Mouse (Mus musculus) left cerebral cortex, adult 2 months (tissue): ENCODE measurements around the gene Fcgr1. TPM values are rescaled to one million over a fixed set of nuclear protein-coding genes. Genes with fewer than 3 reads are reported as not detected.
A peak's percentile ranks its signal among the peaks of the same experiment; 100 is the strongest.
"Not testable (repeated sequence)": the region's sequence is repeated elsewhere in the genome, so short reads cannot be mapped to it uniquely, and the experiment has no call there.

ENCODE experiments used
- DNase-seq, 2 experiments: peaks; one replicate each; pipeline ENCODE4 v3.0.0; 2021 to 2022; ENCODE audit warnings: low spot score in 2 of 2, mixed read lengths in 1 of 2; ENCODE audit errors: extremely low spot score in 1 of 2
- H3K27ac ChIP-seq: fragments of 200-600 bp; 2 replicates; pipeline ENCODE4 v1.8.1; 2022
- H3K4me3 ChIP-seq: fragments of 200-600 bp; 2 replicates; pipeline ENCODE4 v1.8.1; 2022
- CTCF ChIP-seq: fragments of 200-600 bp; IDR thresholded peaks from 2 replicates; pipeline ENCODE4 v1.8.1; 2022; ENCODE audit warnings: antibody characterized with exemption, mild to moderate bottlenecking, moderate library complexity
- intact Hi-C: fragments of 180-260 bp; cut with DNase I; formaldehyde crosslinking; loops from one replicate; pipeline ENCODE4 v1.15.1; 2025
- long read RNA-seq, 2 experiments: library from polyadenylated mRNA; stranded (forward); transcript quantifications; one replicate each; pipeline ENCODE4 v2.0.0; 2021; ENCODE audit warnings: borderline mapping rate in 2 of 2
- total RNA-seq, 2 experiments: library from RNA; stranded (reverse); gene quantifications; 2 replicates each; pipeline ENCODE4 v1.2.3; 2021

Gene Fcgr1
- 1 to 10 TPM; 2.0 to 2.7 TPM for total RNA-seq
- long read RNA-seq, experiment 1 = 0 reads
- long read RNA-seq, experiment 2, partial matches to known transcripts = 1 of 2 reads
- long read RNA-seq, experiment 2, other reads (novel, unspliced or antisense) = 0 of 2 reads

DNA sequence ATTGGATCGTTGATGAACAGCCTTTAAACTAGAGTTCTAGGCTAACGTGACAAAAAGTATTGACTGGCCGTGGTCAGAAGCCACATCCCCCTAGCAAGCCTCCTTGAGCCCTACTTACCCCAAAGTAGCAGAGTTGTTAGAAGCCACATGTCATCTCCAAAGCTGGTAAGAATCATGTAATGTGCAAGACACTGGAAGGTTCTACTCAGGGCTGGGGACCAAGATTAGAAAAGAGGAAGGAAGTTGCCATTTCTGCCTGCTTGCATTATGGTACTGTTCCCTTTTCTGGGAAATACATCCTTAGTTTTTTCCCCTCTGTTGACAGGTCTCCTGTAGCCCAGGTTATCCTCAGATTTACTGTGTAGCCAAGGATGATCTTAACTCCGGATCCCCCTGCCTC, at the start of gene Fcgr1:
TSS of gene Fcgr1 (minus strand) at position 183 of the 400 bp plus-strand sequence.
- no peak for DNase-seq
- intact Hi-C loops = no loop called here
- H3K27ac ChIP-seq = peak within 1 kb of the TSS; percentile 48; the same call in 1 of the 2 replicates
- H3K4me3 ChIP-seq = no peak within 1 kb of the TSS
- TF ChIP-seq CTCF = no peak

DNA sequence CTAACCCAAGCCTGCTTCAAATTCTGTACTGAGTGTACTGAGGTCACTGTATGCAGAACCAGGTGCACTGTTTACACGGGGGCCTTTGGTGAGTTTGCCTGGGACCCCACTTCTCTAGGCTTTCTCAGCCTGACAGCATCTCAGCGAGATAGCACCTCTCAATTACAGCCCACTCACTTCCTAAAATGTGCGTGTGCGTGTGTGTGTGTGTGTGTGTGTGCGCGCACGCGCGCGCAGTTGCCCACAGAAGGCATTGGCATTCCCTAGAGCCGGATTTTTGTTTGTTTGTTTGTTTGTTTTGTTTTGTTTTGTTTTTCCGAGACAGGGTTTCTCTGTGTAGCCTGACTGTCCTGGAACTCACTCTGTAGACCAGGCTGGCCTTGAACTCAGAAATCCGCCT, 48.9 kb upstream of the Fcgr1 start:
- DNase-seq, H3K27ac ChIP-seq, H3K4me3 ChIP-seq, intact Hi-C loops: not testable (repeated sequence)

DNA sequence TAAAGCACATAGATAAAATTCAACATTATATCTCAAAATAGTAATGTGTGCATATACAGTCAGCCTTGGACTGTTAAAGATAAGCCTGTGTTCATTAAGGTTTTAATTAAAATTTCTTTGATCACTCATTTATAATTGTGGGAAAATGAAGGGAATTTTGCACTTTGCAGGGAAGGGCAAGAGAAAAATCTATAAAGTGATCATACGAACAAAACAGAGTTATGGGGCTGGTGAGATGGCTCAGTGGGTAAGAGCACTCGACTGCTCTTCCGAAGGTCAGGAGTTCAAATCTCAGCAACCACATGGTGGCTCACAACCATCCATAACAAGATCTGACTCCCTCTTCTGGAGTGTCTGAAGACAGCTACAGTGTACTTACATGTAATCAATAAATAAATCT, 48.3 kb upstream of the Fcgr1 start:
- H3K4me3 ChIP-seq, intact Hi-C loops, H3K27ac ChIP-seq, DNase-seq: not testable (repeated sequence)

DNA sequence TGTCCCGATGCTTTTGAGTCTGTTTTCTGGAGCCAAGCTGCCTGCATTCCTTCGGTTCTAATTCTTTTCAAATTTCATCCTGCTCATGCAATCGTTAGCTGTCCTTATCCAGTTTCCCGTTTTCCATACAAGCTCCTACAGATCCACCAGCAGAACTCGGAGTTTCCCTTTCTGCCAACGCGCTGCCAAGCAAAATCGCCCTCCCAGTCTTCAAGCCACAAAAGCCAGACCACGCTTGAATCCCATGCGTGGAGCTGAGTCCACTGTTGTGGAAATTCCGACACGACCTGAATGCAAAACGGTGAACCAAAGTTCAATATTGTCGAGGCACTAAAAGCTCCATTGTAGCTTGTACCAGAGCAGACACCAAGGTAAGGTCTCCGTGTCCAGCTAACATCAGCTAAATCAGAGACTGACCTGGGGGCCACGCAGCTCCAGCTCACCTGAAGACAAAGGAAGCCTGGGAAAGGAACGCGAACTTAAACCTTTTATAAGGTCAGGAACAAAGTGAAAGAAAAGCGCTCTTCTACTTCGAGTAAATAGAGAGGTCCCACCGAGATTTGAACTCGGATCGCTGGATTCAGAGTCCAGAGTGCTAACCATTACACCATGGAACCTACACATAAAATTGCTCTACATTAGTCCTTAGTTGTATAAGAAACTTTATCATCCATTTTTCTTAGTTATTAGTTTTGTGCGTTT, 47.0 kb upstream of the Fcgr1 start:
- no peak for DNase-seq

DNA sequence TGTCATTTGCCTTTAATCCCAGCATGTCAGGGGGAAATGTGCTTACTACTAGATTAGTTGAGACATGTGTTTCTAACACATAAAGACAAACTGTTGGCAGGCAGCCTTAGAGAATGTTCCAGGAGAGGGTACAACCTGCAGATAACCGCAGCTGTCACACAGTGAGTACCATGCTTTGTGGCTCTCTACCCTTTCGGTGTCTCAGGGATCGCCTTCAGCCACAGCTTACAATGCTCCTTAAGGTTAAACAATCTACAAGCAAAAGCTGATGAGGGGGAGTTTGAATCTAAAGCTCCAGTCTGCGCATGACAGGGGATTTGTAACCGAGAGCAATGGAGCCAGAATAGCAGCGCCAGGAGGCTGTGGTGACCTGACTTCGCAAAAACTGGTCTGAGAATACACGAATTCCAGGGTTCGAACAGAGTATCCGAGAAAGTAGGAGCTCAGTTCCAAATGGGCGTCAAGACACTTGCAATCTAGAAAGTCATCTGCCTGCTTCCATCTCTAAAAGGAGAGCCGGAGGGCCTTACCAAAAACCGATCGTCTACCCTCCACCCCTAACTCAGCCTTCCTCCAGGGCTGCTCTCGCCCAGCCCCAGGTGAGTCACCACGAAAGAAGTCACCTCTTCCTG, 45.2 kb upstream of the Fcgr1 start:
- DNase-seq = no peak
- TF ChIP-seq CTCF = no peak
- no peak overlapping the region for H3K4me3 ChIP-seq
- no peak overlapping the region for H3K27ac ChIP-seq
- intact Hi-C loops = loop anchor here (10.0 kb wide), 1 partner anchor 56 kb away; no protein-coding TSS in a partner anchor

More for the DNA sequence above, 47.0 kb upstream of the Fcgr1 start:
- no peak for TF ChIP-seq CTCF
- Histone ChIP-seq H3K4me3 (no peak overlapping the region), H3K27ac (no peak overlapping the region)
- intact Hi-C loops = no loop called here

DNA sequence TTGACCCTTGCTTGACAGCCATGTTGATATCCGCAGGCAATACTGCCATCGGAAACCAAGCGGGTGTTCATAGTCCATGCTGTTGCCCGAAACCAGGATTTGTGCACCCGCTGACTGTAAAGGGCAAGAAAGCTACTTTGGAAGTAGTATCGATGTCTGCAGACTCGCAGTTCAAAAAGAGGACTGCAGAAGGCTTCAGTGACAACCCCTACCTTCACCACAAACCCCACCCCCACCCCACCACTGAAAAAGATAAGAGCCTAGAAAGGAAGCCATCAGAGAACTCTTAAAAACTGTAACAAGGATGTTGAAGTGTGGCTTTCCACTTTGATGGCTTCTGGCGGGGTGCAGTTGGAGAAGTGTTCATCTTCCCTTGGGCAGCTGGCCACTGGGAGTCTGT, 44.3 kb upstream of the Fcgr1 start:
- no peak for DNase-seq
- intact Hi-C loops = loop anchor here (10.0 kb wide), 1 partner anchor 57 kb away; no protein-coding TSS in a partner anchor
- H3K4me3 ChIP-seq = no peak overlapping the region
- no peak overlapping the region for H3K27ac ChIP-seq
- TF ChIP-seq CTCF = no peak

DNA sequence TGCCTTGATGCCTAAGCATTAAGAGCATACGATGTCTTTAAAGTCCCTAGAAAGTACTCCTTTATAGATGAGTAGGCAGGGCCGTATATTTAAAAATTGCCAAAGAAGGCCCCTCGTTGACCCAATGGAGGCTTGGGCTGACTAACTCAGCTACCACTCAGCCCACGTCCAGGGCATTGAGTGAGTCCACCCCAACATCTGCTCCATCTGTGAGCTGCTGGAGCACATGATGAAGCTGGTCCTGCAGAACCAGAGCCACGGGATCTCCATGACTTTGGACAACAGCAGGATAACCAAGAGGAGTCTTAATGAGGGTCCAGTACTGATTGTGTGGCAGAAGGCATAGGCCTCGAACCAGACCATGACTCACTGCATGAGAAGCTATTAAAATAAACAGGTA, 43.5 kb upstream of the Fcgr1 start:
- no peak overlapping the region for H3K27ac ChIP-seq
- no peak overlapping the region for H3K4me3 ChIP-seq
- no peak for DNase-seq
- no peak for TF ChIP-seq CTCF
- intact Hi-C loops = loop anchor here (10.0 kb wide), 1 partner anchor 58 kb away; no protein-coding TSS in a partner anchor

DNA sequence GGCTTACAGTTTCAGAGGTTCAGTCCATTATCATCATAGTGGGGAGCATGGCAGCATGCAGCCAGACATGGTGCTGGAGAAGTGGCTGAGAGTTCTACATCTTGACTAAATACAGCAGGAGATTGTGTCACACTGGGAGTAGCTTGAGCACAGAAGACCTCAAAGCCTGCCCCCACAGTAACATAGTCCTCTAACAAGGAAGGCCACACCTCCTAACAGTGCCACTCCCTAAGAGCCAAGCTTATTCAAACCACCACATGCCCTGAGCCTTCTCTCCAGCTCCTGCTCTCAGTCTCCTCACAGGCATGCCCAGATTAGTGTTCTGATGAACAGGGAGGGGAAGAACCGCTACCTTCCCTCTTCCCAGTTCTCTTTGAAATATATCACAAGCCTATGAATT, 42.9 kb upstream of the Fcgr1 start:
- TF ChIP-seq CTCF = no peak
- DNase-seq = no peak
- intact Hi-C loops = loop anchor here (10.0 kb wide), 1 partner anchor 58 kb away; no protein-coding TSS in a partner anchor
- Histone ChIP-seq H3K4me3 (no peak overlapping the region), H3K27ac (no peak overlapping the region)

DNA sequence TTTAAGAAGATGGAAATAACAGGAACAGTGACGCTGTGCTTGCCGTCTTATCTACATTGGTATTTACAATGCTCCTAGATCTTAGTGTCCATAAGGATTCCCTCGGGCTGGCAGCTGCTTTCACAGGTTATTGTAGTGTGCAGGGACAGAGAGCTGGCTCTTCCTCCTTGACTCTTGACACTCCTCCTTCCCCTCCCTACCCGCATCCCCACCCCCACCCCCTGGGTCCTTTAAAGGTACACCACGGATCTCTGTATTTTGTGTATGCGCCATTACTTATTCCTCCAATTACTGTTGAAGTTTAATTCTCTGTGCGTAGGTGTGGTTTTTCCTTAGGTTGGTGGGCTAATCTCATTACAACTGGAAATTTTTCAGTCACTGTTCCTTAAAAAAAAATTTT, 41.8 kb upstream of the Fcgr1 start:
- no peak overlapping the region for H3K27ac ChIP-seq
- no peak for TF ChIP-seq CTCF
- intact Hi-C loops = loop anchor here (10.0 kb wide), 1 partner anchor 59 kb away; no protein-coding TSS in a partner anchor
- no peak for DNase-seq
- no peak overlapping the region for H3K4me3 ChIP-seq

DNA sequence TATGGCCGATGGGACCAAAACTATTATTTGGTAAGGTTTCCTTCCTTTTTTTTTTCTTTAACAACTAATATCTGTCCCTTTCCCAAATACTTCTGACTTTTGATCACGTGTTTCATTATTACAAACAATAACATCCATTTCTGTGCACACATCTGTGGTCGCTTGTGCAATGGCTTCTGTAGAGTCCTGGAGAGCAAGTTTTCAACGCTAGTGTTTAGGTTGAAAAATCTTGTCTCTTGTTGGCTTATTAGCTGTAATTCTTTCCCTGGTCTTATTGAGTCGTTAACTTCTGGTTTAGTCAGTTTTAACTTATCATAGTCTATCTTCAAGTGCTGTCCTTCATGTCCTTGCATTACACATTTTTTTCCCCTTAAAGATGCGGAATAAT, 41.4 kb upstream of the Fcgr1 start:
- intact Hi-C loops = loop anchor here (10.0 kb wide), 1 partner anchor 60 kb away; no protein-coding TSS in a partner anchor
- H3K4me3 ChIP-seq = no peak overlapping the region
- no peak overlapping the region for H3K27ac ChIP-seq
- no peak for TF ChIP-seq CTCF
- no peak for DNase-seq

DNA sequence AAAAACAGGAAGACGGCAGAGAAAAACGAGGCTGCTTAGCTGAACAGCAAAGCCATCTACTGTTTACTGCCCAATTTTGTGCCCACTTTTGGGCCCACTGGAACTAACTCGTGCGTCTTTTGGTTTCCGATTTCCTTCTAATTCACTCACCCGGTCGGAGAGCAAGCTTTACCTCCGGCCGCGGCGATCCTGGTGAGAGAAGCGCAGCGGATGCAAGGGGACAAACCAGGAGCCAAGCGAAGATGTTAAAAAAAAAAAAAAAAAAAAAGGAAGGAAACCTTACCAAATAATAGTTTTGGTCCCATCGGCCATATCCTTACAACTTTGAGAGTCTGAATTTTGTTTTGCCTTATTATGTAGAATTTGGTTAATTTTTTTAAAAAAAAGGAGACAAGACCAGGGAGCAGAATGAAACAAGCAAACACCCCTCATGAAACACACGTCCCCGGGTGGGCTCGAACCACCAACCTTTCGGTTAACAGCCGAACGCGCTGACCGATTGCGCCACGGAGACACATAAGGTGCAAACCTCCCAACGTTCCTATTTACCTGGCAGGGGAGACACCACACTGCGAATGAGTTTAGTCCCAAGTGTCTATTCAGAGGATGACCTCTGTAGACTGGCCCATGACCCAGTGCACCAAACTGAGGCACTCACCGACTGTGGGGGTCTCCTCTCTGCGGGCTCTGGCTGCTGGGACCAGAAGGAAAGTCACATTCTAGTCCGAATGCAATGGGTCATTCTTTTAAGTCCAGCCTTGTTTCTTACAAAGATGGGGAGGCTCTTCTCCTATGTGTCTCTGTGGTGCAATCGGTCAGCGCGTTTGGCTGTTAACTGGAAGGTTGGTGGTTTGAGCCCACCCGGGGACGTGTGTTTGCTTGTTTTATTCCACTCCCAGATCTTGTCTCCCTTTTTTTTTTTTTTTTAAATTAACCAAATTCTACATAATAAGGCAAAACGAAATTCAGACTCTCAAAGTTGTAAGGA, 40.7 kb upstream of the Fcgr1 start:
- intact Hi-C loops = loop anchor here (10.0 kb wide), 1 partner anchor 60 kb away; no protein-coding TSS in a partner anchor
- no peak for DNase-seq
- H3K4me3 ChIP-seq = no peak overlapping the region

More for the DNA sequence above, 40.7 kb upstream of the Fcgr1 start:
- TF ChIP-seq CTCF = no peak
- H3K27ac ChIP-seq = no peak overlapping the region
